34 mouse cellular contexts compared by ENCODE assay signal in the genomic region with DNA sequence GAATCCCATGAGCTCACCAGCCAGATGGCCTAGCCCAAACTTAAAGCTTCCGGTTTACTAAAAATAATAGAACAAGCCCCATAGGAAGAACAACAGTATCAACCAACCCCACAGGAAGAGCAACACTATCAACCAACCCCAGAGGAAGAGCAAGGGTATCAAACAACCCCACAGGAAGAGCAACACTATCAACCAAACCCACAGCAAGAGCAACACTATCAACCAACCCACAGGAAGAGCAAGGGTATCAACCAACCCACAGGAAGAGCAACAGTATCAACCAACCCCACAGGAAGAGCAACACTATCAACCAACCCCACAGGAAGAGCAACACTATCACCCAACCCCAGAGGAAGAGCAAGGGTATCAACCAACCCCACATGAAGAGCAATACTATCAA. TPM values are rescaled to one million over a fixed set of nuclear protein-coding genes. Genes with fewer than 3 reads are reported as not detected.
DNase-seq lines count a peak whose midpoint lies in the region; ATAC-seq and TF ChIP-seq lines count a peak whose summit lies in the region.
"Had no signal": no experiment of that assay in that cellular context is flagged by ENCODE, and none has a peak within 500 bp of the region (broad histone marks: within the 10 kb centered on the region; RNA-seq: fewer than 3 reads in every experiment).

No protein-coding gene starts in this region.

- DNase-seq in thymus, adult 2 months: no peak
- no peak for DNase-seq in thymus, postnatal 4 days
- peak; percentile 58 for DNase-seq in 416B (ENCODE audit: low read depth)
- DNase-seq in MEL (ENCODE audit: low read depth, low spot score): peak; percentile 36
- no peak for DNase-seq in hindbrain, postnatal 0 days (ENCODE audit: low spot score)
- no peak for DNase-seq in c-Kit-positive CD71-positive TER-119-positive erythroid progenitor cells, embryonic 14.5 days (ENCODE audit: low spot score)
- DNase-seq in lung, postnatal 4 days: no peak
- DNase-seq: adrenal gland, adult 8-10 months; adrenal gland, postnatal 14 days; adrenal gland, postnatal 36 days; B cell, adult 2 months; cerebellum, adult 11 months; cerebellum, adult 18-20 months; cerebellum, adult 8-10 months; cerebellum, adult 9-11 months; cerebellum, postnatal 14 days; cerebellum, postnatal 36 days; embryo, embryonic 11 days had no signal

- 52% methylated on average over 1 of the region's 1 CpGs for WGBS in thymus, adult 2 months
- WGBS in hindbrain, postnatal 0 days: 84% methylated on average over 1 of the region's 1 CpGs

- H3K36me3 ChIP-seq in thymus, adult 2 months (ENCODE audit: control insufficient read depth, insufficient read depth, low read length): no peaks in the 10 kb centered on the region
- no peaks in the 10 kb centered on the region for H3K36me3 ChIP-seq in MEL (ENCODE audit: control insufficient read depth in 1 of 2, insufficient read depth in 2 of 2, low read length in 2 of 2)
- no peaks in the 10 kb centered on the region for H3K36me3 ChIP-seq in hindbrain, postnatal 0 days (ENCODE audit: insufficient read depth, low read length)
- H3K36me3 ChIP-seq: embryonic facial prominence, embryonic 13.5 days; embryonic facial prominence, embryonic 15.5 days; forebrain, embryonic 10.5 days; forebrain, embryonic 12.5 days; G1E had no signal

- peak overlapping the region; percentile 64 for H3K27ac ChIP-seq in thymus, adult 2 months (ENCODE audit: control insufficient read depth, insufficient read depth, low read length)
- no peak overlapping the region for H3K27ac ChIP-seq in MEL (ENCODE audit: control insufficient read depth, low read depth, low read length)
- no peak overlapping the region for H3K27ac ChIP-seq in hindbrain, postnatal 0 days
- H3K27ac ChIP-seq: embryonic facial prominence, embryonic 13.5 days; embryonic facial prominence, embryonic 15.5 days; forebrain, embryonic 10.5 days; forebrain, embryonic 12.5 days had no signal

- H3K4me1 ChIP-seq in thymus, adult 2 months (replicated peaks; ENCODE audit: control insufficient read depth, insufficient read depth, low read length): peaks cover 11% of the 10 kb centered on the region
- no peaks in the 10 kb centered on the region for H3K4me1 ChIP-seq in MEL (ENCODE audit: control insufficient read depth in 1 of 2, insufficient read depth in 2 of 2, low read length in 2 of 2)
- no peaks in the 10 kb centered on the region for H3K4me1 ChIP-seq in hindbrain, postnatal 0 days (ENCODE audit: insufficient read depth, low read length)
- H3K4me1 ChIP-seq: embryonic facial prominence, embryonic 15.5 days; forebrain, embryonic 10.5 days; forebrain, embryonic 12.5 days had no signal

- H3K9ac ChIP-seq in MEL (ENCODE audit: control insufficient read depth, low read depth, low read length, poor library complexity, severe bottlenecking): no peak overlapping the region
- H3K9ac ChIP-seq in hindbrain, postnatal 0 days (replicated peaks; ENCODE audit: low read length): no peak overlapping the region
- H3K9ac ChIP-seq: embryonic facial prominence, embryonic 13.5 days; embryonic facial prominence, embryonic 15.5 days; forebrain, embryonic 12.5 days had no signal

- peak; percentile 38 for ATAC-seq in inflammation-experienced regulatory T-cells, adult 6 months
- ATAC-seq in hindbrain, postnatal 0 days: no peak
- ATAC-seq: activated CD4-positive, CD25-positive, alpha-beta regulatory T cell, adult 4 months; CD4-positive, CD25-positive, alpha-beta regulatory T cell, adult 4 months; forebrain, embryonic 14.5 days; forebrain, embryonic 16.5 days; Patski had no signal

- no peaks in the 10 kb centered on the region for H3K79me2 ChIP-seq in MEL (ENCODE audit: control insufficient read depth, insufficient read depth, low read length, poor library complexity)

- TF ChIP-seq RAD21 in MEL (IDR thresholded peaks at IDR 0.05; ENCODE audit: low read depth, low read length): no peak

- no peak overlapping the region for H3K4me2 ChIP-seq in hindbrain, postnatal 0 days (ENCODE audit: low read depth, low read length)
- H3K4me2 ChIP-seq: embryonic facial prominence, embryonic 13.5 days; embryonic facial prominence, embryonic 15.5 days; forebrain, embryonic 12.5 days had no signal

- H3K9me3 ChIP-seq in MEL (replicated peaks; ENCODE audit: insufficient read depth, low read length): no peaks in the 10 kb centered on the region
- no peaks in the 10 kb centered on the region for H3K9me3 ChIP-seq in hindbrain, postnatal 0 days (ENCODE audit: low read length)
- H3K9me3 ChIP-seq: embryonic facial prominence, embryonic 13.5 days; embryonic facial prominence, embryonic 15.5 days; forebrain, embryonic 10.5 days; forebrain, embryonic 12.5 days; G1E had no signal

- TF ChIP-seq CTCF in thymus, adult 2 months (IDR thresholded peaks at IDR 0.05; ENCODE audit: borderline replicate concordance, control insufficient read depth, extremely low read depth, insufficient read depth, low read length, poor library complexity): no peak
- TF ChIP-seq CTCF in MEL (IDR thresholded peaks at IDR 0.05 in 2 of 3, conservative IDR thresholded peaks at IDR 0.05 in 1 of 3; ENCODE audit: control insufficient read depth in 1 of 3, insufficient read depth in 1 of 3, low read depth in 2 of 3, low read length in 3 of 3, poor library complexity in 1 of 3, severe bottlenecking in 1 of 3): no peak
- no peak for TF ChIP-seq CTCF in hindbrain, postnatal 0 days (IDR thresholded peaks at IDR 0.05; ENCODE audit: low read depth)

- no peak overlapping the region for H3K4me3 ChIP-seq in thymus, adult 2 months (ENCODE audit: control insufficient read depth, insufficient read depth, low read length)
- no peak overlapping the region for H3K4me3 ChIP-seq in MEL (ENCODE audit: control insufficient read depth in 1 of 2, insufficient read depth in 1 of 2, low read depth in 2 of 2, low read length in 2 of 2)
- no peak overlapping the region for H3K4me3 ChIP-seq in hindbrain, postnatal 0 days (ENCODE audit: low read length)
- H3K4me3 ChIP-seq: embryonic facial prominence, embryonic 13.5 days; embryonic facial prominence, embryonic 15.5 days; erythroblast, embryonic 14.5 days; forebrain, embryonic 10.5 days; forebrain, embryonic 12.5 days had no signal

- no peaks in the 10 kb centered on the region for H3K27me3 ChIP-seq in thymus, adult 2 months (ENCODE audit: control insufficient read depth, insufficient read depth, low read length)
- H3K27me3 ChIP-seq in MEL (ENCODE audit: control insufficient read depth in 1 of 2, insufficient read depth in 2 of 2, low read length in 2 of 2): no peaks in the 10 kb centered on the region
- no peaks in the 10 kb centered on the region for H3K27me3 ChIP-seq in hindbrain, postnatal 0 days (ENCODE audit: insufficient read depth, low read length)
- H3K27me3 ChIP-seq: CH12.LX; embryonic facial prominence, embryonic 13.5 days; embryonic facial prominence, embryonic 15.5 days; forebrain, embryonic 12.5 days; Patski had no signal

- no peak; a peak in 1 of 4 replicates for TF ChIP-seq EP300 in MEL (IDR thresholded peaks at IDR 0.05; ENCODE audit: low read depth in 1 of 2, low read length in 2 of 2)

- no peak for TF ChIP-seq POLR2A in thymus, adult 2 months (IDR thresholded peaks at IDR 0.05; ENCODE audit: control insufficient read depth, extremely low read depth, insufficient read depth, low read length, poor library complexity)
- no peak for TF ChIP-seq POLR2A in MEL (IDR thresholded peaks at IDR 0.05; ENCODE audit: control insufficient read depth in 1 of 2, insufficient read depth in 1 of 2, low read depth in 1 of 2, low read length in 2 of 2, poor library complexity in 1 of 2)

TF ChIP-seq in MEL, 35 proteins besides CTCF, POLR2A, EP300 and RAD21:
- no peak for TF ChIP-seq ETS1 (IDR thresholded peaks at IDR 0.05; ENCODE audit: low read depth, low read length)

RNA-seq across cellular contexts. Expression of gene 1700016C15Rik, which starts 59.0 kb away (rescaled TPM):
- not detected in 2 replicates for polyA plus RNA-seq in thymus, adult 2 months (2012; rRNA removed)
- not detected in 2 replicates for total RNA-seq in MEL (2012; rRNA removed)
- not detected for polyA plus RNA-seq in MEL (2012; ENCODE audit: insufficient read depth in 1 of 2, insufficient read length in 2 of 2, low read depth in 1 of 2, low replicate concordance in 2 of 2, missing spikeins in 1 of 2)
- under 1 TPM in 1 of 3 experiments, not detected in 2; 0.80 TPM for polyA plus RNA-seq in inflammation-experienced regulatory T-cells, adult 6 months (2017; shearing (Covaris generic))
- total RNA-seq in hindbrain, postnatal 0 days (2014; rRNA removed): not detected in 2 replicates
- polyA plus RNA-seq in hindbrain, postnatal 0 days (2015; fragmentation: Nextera tagmentation; extraction: Ambion mirVana): not detected in 2 replicates
- total RNA-seq: adrenal gland, adult 18-20 months; adrenal gland, adult 8-10 months; adrenal gland, postnatal 14 days; adrenal gland, postnatal 36 days; CH12.LX; common myeloid progenitor, adult 5-6 weeks; G1E had no signal
- polyA plus RNA-seq: CD4-positive, CD25-positive, alpha-beta regulatory T cell, adult 4 months; embryonic facial prominence, embryonic 11.5 days; embryonic facial prominence, embryonic 13.5 days; erythroblast, embryonic 14.5 days; forebrain, embryonic 10.5 days; forebrain, embryonic 12.5 days; forebrain, embryonic 14.5 days; forebrain, embryonic 16.5 days; G1E had no signal

Comparison
In these comparisons a context has a peak if more than half of its experiments do, and no peak if none do; other contexts are left out.
1. DNase-seq: peak in 416B (single experiment) and MEL (single experiment); none in thymus, adult 2 months (single experiment), thymus, postnatal 4 days (single experiment), hindbrain, postnatal 0 days (single experiment), c-Kit-positive CD71-positive TER-119-positive erythroid progenitor cells, embryonic 14.5 days (single experiment) and lung, postnatal 4 days (0 of 2).